Mouse (Mus musculus) olfactory bulb, adult 2 months (tissue): ENCODE measurements around the gene Cfd. TPM values are rescaled to one million over a fixed set of nuclear protein-coding genes. Genes with fewer than 3 reads are reported as not detected.

Experiments
- H3K27ac ChIP-seq: fragments of 200-500 bp; 2 replicates; pipeline ENCODE4 v1.5.1; 2012; ENCODE audit warnings: low read depth, low read length; ENCODE audit not compliant: insufficient read depth
- H3K4me1 ChIP-seq: fragments of 200-500 bp; 2 replicates; pipeline ENCODE4 v1.6.1; 2012; ENCODE audit warnings: low read length; ENCODE audit not compliant: control insufficient read depth, insufficient read depth
- H3K4me3 ChIP-seq: fragments of 200-500 bp; 2 replicates; pipeline ENCODE4 v1.5.1; 2012; ENCODE audit warnings: mild to moderate bottlenecking, low read depth, low read length, moderate library complexity; ENCODE audit not compliant: insufficient read depth
- CTCF ChIP-seq: fragments of 200-500 bp; IDR thresholded peaks from 2 replicates; pipeline ENCODE4 v1.5.1; 2012; ENCODE audit warnings: low read depth, mild to moderate bottlenecking, low read length, moderate library complexity; ENCODE audit not compliant: insufficient read depth
- POLR2A ChIP-seq: fragments of 200-500 bp; IDR thresholded peaks from 2 replicates; pipeline ENCODE4 v1.6.1; 2012; ENCODE audit warnings: mild to moderate bottlenecking, low read depth, low read length, moderate library complexity; ENCODE audit not compliant: insufficient read depth
- WGBS: fragments of 180-500 bp; shearing (Covaris S2); methylation state at CpG from one replicate; pipeline ENCODE4 v1.1.7; 2018; 5-methylcytosine and 5-hydroxymethylcytosine counted together
- polyA plus RNA-seq: library from polyadenylated mRNA; stranded (reverse); fragments of >200 nt; gene quantifications from 2 replicates; pipeline ENCODE4 v1.2.4, GENCODE M21; 2012; ENCODE audit warnings: low replicate concordance; ENCODE audit not compliant: missing spikeins, insufficient read depth, insufficient read length

Gene Cfd
- not detected in 2 replicates for polyA plus RNA-seq

DNA sequence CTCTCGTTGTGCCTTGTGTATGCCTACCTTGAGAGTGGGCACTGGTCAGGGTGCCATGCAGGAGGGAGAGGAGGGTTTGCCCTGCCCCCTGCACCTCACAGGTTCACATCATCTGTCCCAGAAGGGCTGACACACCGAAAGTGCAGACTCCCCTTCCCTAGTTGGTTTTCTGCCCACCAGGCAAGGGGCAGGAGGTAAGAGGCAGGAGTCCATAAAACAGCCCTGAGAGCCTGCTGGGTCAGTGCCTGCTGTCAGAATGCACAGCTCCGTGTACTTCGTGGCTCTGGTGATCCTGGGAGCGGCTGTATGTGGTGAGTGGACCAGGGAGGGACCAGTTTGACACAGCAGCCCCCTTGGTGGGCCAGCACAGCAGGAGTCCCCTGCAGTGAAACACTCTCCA lies at the start of gene Cfd:
TSS of gene Cfd (plus strand) at position 184 of the 400 bp plus-strand sequence.
- Histone ChIP-seq H3K4me1 (no peaks in the 10 kb centered on the region), H3K4me3 (no peak within 1 kb of the TSS), H3K27ac (no peak within 1 kb of the TSS)
- TF ChIP-seq POLR2A (no peak), CTCF (no peak)
- 40% methylated on average over 5 of the region's 5 CpGs for WGBS

GRCm38 (mm10) chr10:79842322-79842721 lies 48.3 kb upstream of the Cfd start:
- TF ChIP-seq CTCF (no peak), POLR2A (no peak)
- 56% methylated on average over 3 of the region's 3 CpGs for WGBS
- Histone ChIP-seq H3K4me1 (peaks cover 17% of the 10 kb centered on the region), H3K4me3 (no peak overlapping the region), H3K27ac (no peak overlapping the region)

DNA sequence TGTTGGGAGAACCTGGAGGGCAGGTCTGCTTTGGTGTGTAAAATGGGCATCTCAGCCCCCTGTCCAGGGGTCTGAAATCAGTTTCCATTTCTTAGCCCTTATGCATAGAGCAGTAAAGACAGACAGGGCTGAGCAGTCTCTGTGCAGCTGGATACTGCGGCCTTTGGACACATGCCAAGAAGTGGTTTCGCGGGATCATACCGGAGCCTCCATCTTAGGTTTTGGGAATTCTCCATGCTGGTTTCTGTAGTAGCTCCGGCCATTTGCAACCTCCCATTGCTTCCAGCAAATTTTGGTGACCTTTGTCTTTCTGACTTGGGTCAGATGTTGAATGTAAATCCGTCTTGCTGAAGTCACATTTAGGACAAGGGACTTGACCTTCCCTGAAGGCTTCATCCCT lies 47.2 kb upstream of the Cfd start:
- H3K4me1 ChIP-seq: peaks cover 17% of the 10 kb centered on the region
- no peak overlapping the region for H3K27ac ChIP-seq
- TF ChIP-seq POLR2A: no peak
- no peak for TF ChIP-seq CTCF
- H3K4me3 ChIP-seq: no peak overlapping the region
- 51% methylated on average over 6 of the region's 6 CpGs for WGBS

DNA sequence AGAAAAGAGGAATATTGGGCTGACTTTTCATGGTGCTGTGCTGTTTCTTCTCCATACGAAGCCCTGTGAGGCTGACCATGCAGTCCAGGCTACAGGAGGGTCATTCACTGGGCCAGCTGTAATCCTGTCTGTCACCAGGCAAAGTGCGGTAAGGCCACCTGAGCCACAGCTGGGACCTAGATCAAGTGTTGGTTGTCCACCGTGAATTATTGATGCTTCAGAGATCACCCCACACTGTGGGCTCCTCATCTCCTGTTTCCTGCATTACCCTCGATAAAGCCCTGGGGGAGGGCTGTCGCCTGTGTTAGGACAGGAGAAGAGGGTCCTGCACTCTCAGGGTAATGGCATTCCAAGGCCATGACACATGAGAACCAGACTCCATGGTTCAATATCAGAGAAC lies 44.1 kb upstream of the Cfd start:
- Histone ChIP-seq H3K4me1 (peaks cover 12% of the 10 kb centered on the region), H3K27ac (no peak overlapping the region), H3K4me3 (no peak overlapping the region)
- 80% methylated on average over 5 of the region's 5 CpGs for WGBS
- no peak for TF ChIP-seq POLR2A
- no peak for TF ChIP-seq CTCF

DNA sequence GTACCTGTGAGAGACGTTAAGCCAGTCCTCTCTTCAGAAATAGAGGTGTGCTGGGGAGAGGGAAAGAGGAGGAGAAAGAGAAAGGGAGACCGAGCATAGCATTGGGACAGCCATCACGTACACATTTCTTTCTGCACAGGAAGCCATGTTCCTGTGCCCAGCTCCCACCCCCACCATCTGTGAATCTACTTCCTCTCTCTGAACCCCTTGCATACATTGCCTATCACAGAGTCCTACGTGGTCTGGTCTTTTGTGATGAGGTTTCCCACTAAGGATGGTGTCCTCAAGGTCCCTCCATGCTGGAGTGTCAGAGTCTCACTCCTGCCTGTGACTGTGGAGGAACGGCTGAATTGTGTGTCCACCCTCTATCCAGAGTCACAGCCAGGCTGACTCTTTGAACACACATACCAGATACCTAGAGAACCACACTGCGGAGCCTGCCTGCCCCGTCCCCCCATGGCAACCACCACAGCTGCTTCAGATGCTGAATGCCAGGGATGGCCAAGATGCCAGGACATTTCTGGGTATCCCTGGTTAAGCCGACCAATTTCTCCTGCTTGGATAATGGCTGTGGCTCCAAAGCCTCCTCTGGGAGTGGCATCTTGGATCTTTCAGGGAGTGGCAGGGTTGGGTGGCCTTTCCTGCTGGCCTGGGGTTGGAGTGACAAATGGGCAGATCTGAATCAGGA lies 40.6 kb upstream of the Cfd start:
- TF ChIP-seq POLR2A: no peak
- TF ChIP-seq CTCF: no peak
- Histone ChIP-seq H3K4me3 (no peak overlapping the region), H3K4me1 (peaks cover 21% of the 10 kb centered on the region), H3K27ac (no peak overlapping the region)
- 91% methylated on average over 8 of the region's 8 CpGs for WGBS

DNA sequence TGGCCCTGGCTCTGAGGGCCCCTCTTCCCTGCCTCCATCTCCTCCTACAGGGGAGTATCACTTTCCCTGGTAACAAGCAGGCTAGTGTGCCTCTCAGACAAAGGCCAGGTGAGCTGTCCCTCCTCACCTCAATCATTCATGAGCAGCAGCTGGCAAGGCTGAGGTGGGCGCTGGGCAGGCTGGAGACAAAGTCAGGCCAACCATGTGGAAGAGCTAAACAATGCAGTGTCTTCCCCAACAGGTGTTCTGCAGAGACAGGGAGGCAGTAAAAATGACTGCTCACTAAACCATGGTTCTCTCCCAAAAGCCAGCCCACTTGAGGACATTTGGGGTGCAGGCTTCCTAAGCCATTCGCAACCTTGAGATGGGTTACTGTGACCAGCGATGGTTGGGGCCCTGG lies 39.0 kb upstream of the Cfd start:
- TF ChIP-seq CTCF (no peak), POLR2A (no peak)
- H3K4me1 ChIP-seq: peaks cover 31% of the 10 kb centered on the region
- peak overlapping the region; percentile 87 for H3K27ac ChIP-seq
- WGBS: 71% methylated on average over 3 of the region's 3 CpGs
- no peak overlapping the region for H3K4me3 ChIP-seq

GRCm38 (mm10) chr10:79852107-79852789 lies 38.4 kb upstream of the Cfd start:
- TF ChIP-seq CTCF: no peak
- TF ChIP-seq POLR2A: no peak
- WGBS: 34% methylated on average over 9 of the region's 9 CpGs
- H3K27ac ChIP-seq: peak overlapping the region; percentile 87

DNA sequence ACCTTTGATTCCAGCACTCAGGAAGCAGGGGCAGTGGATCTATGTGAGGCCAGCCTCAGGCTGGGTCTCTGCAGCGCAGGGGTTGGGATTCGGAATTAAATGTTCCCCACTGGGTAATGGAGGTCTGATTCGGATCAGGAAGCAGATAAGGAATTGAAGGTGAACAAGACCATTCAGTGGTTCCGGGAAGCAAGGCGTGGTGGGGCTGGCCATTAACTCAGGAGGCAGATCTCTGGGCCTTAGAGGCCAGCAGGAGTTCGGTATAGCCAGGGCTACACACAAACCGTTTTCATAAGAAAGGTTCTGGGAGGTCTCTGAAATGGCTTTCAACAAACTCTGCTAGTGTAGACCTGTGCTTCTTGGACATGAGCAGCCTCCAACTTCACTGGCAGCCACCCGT lies 37.8 kb upstream of the Cfd start:
- H3K4me1 ChIP-seq: peaks cover 42% of the 10 kb centered on the region
- TF ChIP-seq POLR2A (no peak), CTCF (no peak)
- WGBS: 26% methylated on average over 8 of the region's 8 CpGs
- peak overlapping the region; percentile 46 for H3K4me3 ChIP-seq
- H3K27ac ChIP-seq: peak overlapping the region; percentile 87

More at GRCm38 (mm10) chr10:79852107-79852789, 38.4 kb upstream of the Cfd start:
- peaks cover 37% of the 10 kb centered on the region for H3K4me1 ChIP-seq
- no peak overlapping the region for H3K4me3 ChIP-seq

DNA sequence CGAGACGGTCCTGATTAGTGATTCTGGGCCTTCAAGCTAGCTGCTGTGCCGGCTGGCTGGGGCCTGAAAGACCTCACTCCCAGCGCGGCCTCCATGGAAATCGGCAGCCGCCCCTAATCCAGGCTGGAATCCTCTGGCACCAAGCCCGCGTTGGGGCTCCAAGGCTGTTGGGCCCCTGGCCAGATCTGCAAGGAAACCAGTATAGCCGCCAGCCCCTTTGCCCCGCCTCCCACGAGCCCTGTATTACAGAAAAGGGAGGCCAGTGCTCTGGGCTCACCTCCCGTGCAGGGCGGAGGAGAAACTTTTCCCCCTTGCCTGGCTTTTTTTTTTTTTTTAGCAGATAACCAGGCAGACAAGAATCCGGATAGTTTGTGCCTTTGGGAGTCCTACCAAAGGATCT lies 37.3 kb upstream of the Cfd start:
- H3K27ac ChIP-seq: peak overlapping the region; percentile 87
- TF ChIP-seq POLR2A (no peak), CTCF (no peak)
- peak overlapping the region; percentile 46 for H3K4me3 ChIP-seq
- H3K4me1 ChIP-seq: peaks cover 48% of the 10 kb centered on the region
- 2% methylated on average over 15 of the region's 15 CpGs for WGBS
